Mouse (Mus musculus) megakaryocyte, embryonic 14.5 days (primary cell): Measurements from ENCODE around the gene Krt72. TPM values are rescaled to one million over a fixed set of nuclear protein-coding genes. Genes with fewer than 3 reads are reported as not detected.

Experiments
- H3K27me3 ChIP-seq: replicated peaks from 2 replicates; pipeline ENCODE3; 2012; ENCODE audit warnings: inconsistent platforms
- H3K36me3 ChIP-seq: replicated peaks from 2 replicates; pipeline ENCODE3; 2012; ENCODE audit warnings: low read length, inconsistent platforms, mixed read lengths
- H3K4me1 ChIP-seq: 2 replicates; pipeline ENCODE4 v1.6.1; 2012; ENCODE audit warnings: inconsistent platforms
- H3K4me3 ChIP-seq: replicated peaks from 2 replicates; pipeline ENCODE3; 2012; ENCODE audit warnings: moderate library complexity, mild to moderate bottlenecking, inconsistent platforms
- H3K9me3 ChIP-seq: 2 replicates; pipeline ENCODE4 v1.6.1; 2012; ENCODE audit warnings: inconsistent platforms
- FLI1 ChIP-seq: IDR thresholded peaks from 2 replicates; pipeline ENCODE4 v1.6.1; 2012; ENCODE audit warnings: low read length, inconsistent platforms, mixed read lengths
- GATA1 ChIP-seq: IDR thresholded peaks from 3 replicates; pipeline ENCODE4 v1.6.1; 2012; ENCODE audit warnings: mixed read lengths, low read length, inconsistent platforms, borderline replicate concordance
- polyA plus RNA-seq: library from polyadenylated mRNA; stranded (reverse); fragments of >175 nt; gene quantifications from 2 replicates; pipeline ENCODE4 v1.2.3, GENCODE M21; 2012; ENCODE audit warnings: low replicate concordance; ENCODE audit not compliant: insufficient read depth

Krt72 gene
- not detected in 2 replicates for polyA plus RNA-seq

- Histone ChIP-seq H3K27me3 (peaks cover 45% of the 10 kb centered on the region), H3K4me1 (no peaks in the 10 kb centered on the region), H3K9me3 (no peaks in the 10 kb centered on the region), H3K4me3 (no peak within 1 kb of the TSS), H3K36me3 (no peaks in the 10 kb centered on the region)
- TF ChIP-seq FLI1 = no peak
- no peak for TF ChIP-seq GATA1
These were observed at the start of gene Krt72 for GRCm38 (mm10) chr15:101786360-101786759. Krt72 (minus strand) TSS chr15:101786460.

GRCm38 (mm10) chr15:101834784-101835328 lies 48.6 kb upstream of the Krt72 start:
- TF ChIP-seq FLI1 (no peak), GATA1 (no peak)
- Histone ChIP-seq H3K9me3 (no peaks in the 10 kb centered on the region), H3K4me1 (peaks cover 4% of the 10 kb centered on the region; the same call in 1 of the 2 replicates), H3K36me3 (no peaks in the 10 kb centered on the region), H3K4me3 (no peak overlapping the region), H3K27me3 (peaks cover 53% of the 10 kb centered on the region)

DNA sequence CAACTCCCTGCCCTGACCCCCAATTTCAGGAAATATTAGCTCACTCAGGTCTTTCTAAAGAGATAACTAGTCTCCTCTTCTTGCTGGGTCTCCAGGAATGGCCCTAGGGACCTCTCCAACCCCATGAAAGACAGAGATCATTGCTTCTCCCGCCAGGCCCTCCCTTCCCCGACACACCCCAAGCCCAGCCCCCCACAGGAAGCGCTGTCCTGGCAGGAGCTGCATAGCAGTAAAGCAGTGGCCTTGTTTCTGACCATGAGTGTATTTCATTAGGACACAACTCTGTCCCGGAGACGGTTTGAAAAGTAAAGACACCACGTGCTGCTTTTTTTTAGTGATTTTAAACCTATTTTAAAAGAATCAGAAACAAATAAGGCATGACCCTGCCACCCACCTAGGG lies 46.9 kb upstream of the Krt72 start:
- H3K4me1 ChIP-seq = peaks cover 4% of the 10 kb centered on the region; the same call in 1 of the 2 replicates
- H3K36me3 ChIP-seq = no peaks in the 10 kb centered on the region
- H3K9me3 ChIP-seq = no peaks in the 10 kb centered on the region
- H3K27me3 ChIP-seq = peaks cover 47% of the 10 kb centered on the region
- TF ChIP-seq FLI1 = no peak
- no peak for TF ChIP-seq GATA1
- H3K4me3 ChIP-seq = no peak overlapping the region

- Histone ChIP-seq H3K36me3 (no peaks in the 10 kb centered on the region), H3K4me1 (no peaks in the 10 kb centered on the region), H3K27me3 (peaks cover 54% of the 10 kb centered on the region), H3K9me3 (no peaks in the 10 kb centered on the region), H3K4me3 (no peak overlapping the region)
- no peak for TF ChIP-seq GATA1
- TF ChIP-seq FLI1 = no peak
These were observed 43.2 kb upstream of the Krt72 start for GRCm38 (mm10) chr15:101829441-101829840.

DNA sequence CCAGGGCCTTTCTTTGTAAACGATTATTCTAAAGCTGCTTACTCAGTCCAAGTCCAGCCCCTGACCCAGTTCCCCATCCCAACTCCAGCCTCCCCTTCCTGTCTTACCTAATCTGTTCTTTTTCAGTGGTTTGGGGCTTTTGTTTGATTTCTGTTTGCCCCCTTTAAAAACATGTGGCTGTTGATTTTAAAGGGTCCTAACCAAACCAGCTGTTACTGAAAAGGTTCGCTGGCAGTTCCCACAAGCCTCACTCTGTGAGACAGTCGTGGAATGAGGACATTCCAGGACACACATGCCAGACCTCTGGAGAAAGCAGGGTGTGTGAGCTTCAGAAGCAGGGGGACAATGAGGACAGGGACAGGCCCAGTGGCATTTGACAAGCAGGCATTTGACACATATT lies 35.5 kb upstream of the Krt72 start:
- TF ChIP-seq GATA1 (no peak), FLI1 (no peak)
- peaks cover 42% of the 10 kb centered on the region for H3K27me3 ChIP-seq
- no peaks in the 10 kb centered on the region for H3K4me1 ChIP-seq
- H3K4me3 ChIP-seq = no peak overlapping the region
- no peaks in the 10 kb centered on the region for H3K9me3 ChIP-seq
- no peaks in the 10 kb centered on the region for H3K36me3 ChIP-seq

DNA sequence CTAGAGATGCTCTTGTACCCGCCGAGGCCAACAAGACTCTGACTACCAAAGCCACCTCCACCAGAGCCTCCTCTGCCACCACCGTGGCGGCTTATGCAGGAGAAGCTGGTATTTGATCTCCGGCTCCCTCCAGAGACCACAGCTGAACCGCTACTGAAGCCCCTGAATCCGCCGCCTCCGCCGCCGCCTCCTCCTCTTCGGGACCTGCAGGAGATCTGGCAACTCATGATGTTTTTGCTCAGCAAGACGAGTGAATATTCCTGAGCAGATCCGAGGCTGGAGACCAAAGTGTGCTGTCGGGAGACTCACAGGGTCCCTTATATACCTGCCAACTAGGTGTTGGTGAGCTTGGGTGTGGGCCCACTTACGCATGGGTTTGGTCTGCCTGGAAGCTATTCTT lies 31.6 kb upstream of the Krt72 start, which contains the start of gene Krt2:
TSS of gene Krt2 (minus strand) at position 295 of the 400 bp plus-strand sequence.
- no peaks in the 10 kb centered on the region for H3K36me3 ChIP-seq
- H3K4me3 ChIP-seq = no peak within 1 kb of the TSS
- H3K9me3 ChIP-seq = no peaks in the 10 kb centered on the region
- no peaks in the 10 kb centered on the region for H3K4me1 ChIP-seq
- H3K27me3 ChIP-seq = peaks cover 50% of the 10 kb centered on the region
- TF ChIP-seq GATA1 (no peak), FLI1 (no peak)

- TF ChIP-seq GATA1 (no peak), FLI1 (no peak)
- Histone ChIP-seq H3K4me3 (no peak overlapping the region), H3K36me3 (no peaks in the 10 kb centered on the region), H3K27me3 (peaks cover 45% of the 10 kb centered on the region), H3K9me3 (no peaks in the 10 kb centered on the region), H3K4me1 (no peaks in the 10 kb centered on the region)
These were observed 17.0 kb upstream of the Krt72 start for GRCm38 (mm10) chr15:101803052-101803822.

GRCm38 (mm10) chr15:101802296-101802835 lies 16.1 kb upstream of the Krt72 start, which contains the start of gene Krt73:
Krt73 (minus strand) TSS chr15:101802346.
- H3K36me3 ChIP-seq = no peaks in the 10 kb centered on the region
- TF ChIP-seq FLI1 (no peak), GATA1 (no peak)
- peaks cover 50% of the 10 kb centered on the region for H3K27me3 ChIP-seq

DNA sequence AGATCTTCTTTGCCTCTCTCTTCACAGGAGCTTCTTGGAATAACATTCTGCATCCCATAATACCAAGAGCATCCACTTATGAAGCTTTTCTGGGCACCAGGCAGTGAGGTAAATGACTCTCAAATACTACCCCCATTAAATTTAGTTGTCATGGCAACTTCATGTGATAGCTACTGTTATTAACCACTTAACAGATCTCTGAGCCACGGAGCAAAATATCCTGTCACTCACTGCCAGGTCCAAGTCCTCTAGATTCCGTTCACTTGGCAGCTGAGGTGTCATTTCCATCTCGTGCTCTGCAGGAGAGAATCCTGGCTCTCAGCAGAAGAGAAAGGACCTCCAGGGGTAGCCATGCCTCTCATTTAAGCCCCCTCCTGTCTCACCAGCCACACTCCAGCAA lies 4.6 kb upstream of the Krt72 start:
- Histone ChIP-seq H3K4me3 (no peak overlapping the region), H3K4me1 (no peaks in the 10 kb centered on the region), H3K9me3 (peaks cover 3% of the 10 kb centered on the region; the same call in 1 of the 2 replicates), H3K36me3 (no peaks in the 10 kb centered on the region), H3K27me3 (peaks cover 48% of the 10 kb centered on the region)
- TF ChIP-seq GATA1 (no peak), FLI1 (no peak)

More at GRCm38 (mm10) chr15:101802296-101802835, 16.1 kb upstream of the Krt72 start, which contains the start of gene Krt73:
- Histone ChIP-seq H3K4me1 (no peaks in the 10 kb centered on the region), H3K9me3 (no peaks in the 10 kb centered on the region), H3K4me3 (no peak within 1 kb of the TSS)

GRCm38 (mm10) chr15:101773420-101773819 lies 12.8 kb downstream of the Krt72 start:
- Histone ChIP-seq H3K4me1 (peaks cover 5% of the 10 kb centered on the region), H3K27me3 (peaks cover 52% of the 10 kb centered on the region), H3K9me3 (peaks cover 6% of the 10 kb centered on the region), H3K36me3 (no peaks in the 10 kb centered on the region), H3K4me3 (no peak overlapping the region)
- no peak for TF ChIP-seq FLI1
- no peak for TF ChIP-seq GATA1
